Mouse (Mus musculus): Measurements from ENCODE around the gene Sec14l3.

The Sec14l3 gene

GRCm38 (mm10) chr11:4060866-4061575 is 3.6 kb upstream of the Sec14l3 start:
- no peak for DNase-seq (ENCODE audit: low spot score in 2 of 2)

- no peak for DNase-seq (ENCODE audit: low spot score in 2 of 2)
Measured at GRCm38 (mm10) chr11:4062523-4062922, 2.1 kb upstream of the Sec14l3 start.

- DNase-seq (ENCODE audit: low spot score in 2 of 2), result no peak
Measured at GRCm38 (mm10) chr11:4062981-4063380, 1.7 kb upstream of the Sec14l3 start.

GRCm38 (mm10) chr11:4069664-4070063 is 5.0 kb downstream of the Sec14l3 start:
- DNase-seq (ENCODE audit: low spot score in 2 of 2), result no peak

GRCm38 (mm10) chr11:4076633-4077032 is 12.0 kb downstream of the Sec14l3 start:
- no peak for DNase-seq (ENCODE audit: low spot score in 2 of 2)

GRCm38 (mm10) chr11:4078267-4078933 is 13.8 kb downstream of the Sec14l3 start:
- no peak for DNase-seq (ENCODE audit: low spot score in 2 of 2)

- peak in 1 of 2 experiments; percentile 55 for DNase-seq (ENCODE audit: low spot score in 2 of 2)
Measured at GRCm38 (mm10) chr11:4080219-4080618, 15.6 kb downstream of the Sec14l3 start.

GRCm38 (mm10) chr11:4083316-4084078 is 18.9 kb downstream of the Sec14l3 start:
- peak in 1 of 2 experiments; percentile 65 for DNase-seq (ENCODE audit: low spot score in 2 of 2)

- DNase-seq (ENCODE audit: low spot score in 2 of 2), result no peak
Measured at GRCm38 (mm10) chr11:4086246-4086645, 21.6 kb downstream of the Sec14l3 start.

- DNase-seq (ENCODE audit: low spot score in 2 of 2), result no peak
Measured at GRCm38 (mm10) chr11:4087267-4087666, 22.6 kb downstream of the Sec14l3 start.

- no peak for DNase-seq (ENCODE audit: low spot score in 2 of 2)
Measured at GRCm38 (mm10) chr11:4093459-4094377, 29.1 kb downstream of the Sec14l3 start.

- DNase-seq (ENCODE audit: low spot score in 2 of 2), result peak in 1 of 2 experiments; percentile 58
Measured at GRCm38 (mm10) chr11:4094378-4095170, 29.9 kb downstream of the Sec14l3 start.

- peak in 1 of 2 experiments; percentile 42 for DNase-seq (ENCODE audit: low spot score in 2 of 2)
Measured at GRCm38 (mm10) chr11:4095171-4096053, 30.8 kb downstream of the Sec14l3 start, which contains the start of gene Mtfp1. Gene Mtfp1, minus strand, starts transcription at chr11:4095445.

GRCm38 (mm10) chr11:4096054-4096984 is 31.7 kb downstream of the Sec14l3 start:
- peak; percentile 94 to 96 for DNase-seq (ENCODE audit: low spot score in 2 of 2)

- peak in 1 of 2 experiments; percentile 23 for DNase-seq (ENCODE audit: low spot score in 2 of 2)
Measured at GRCm38 (mm10) chr11:4097091-4097621, 32.5 kb downstream of the Sec14l3 start.

GRCm38 (mm10) chr11:4098120-4098519 is 33.5 kb downstream of the Sec14l3 start:
- no peak for DNase-seq (ENCODE audit: low spot score in 2 of 2)

- DNase-seq (ENCODE audit: low spot score in 2 of 2), result no peak
Measured at GRCm38 (mm10) chr11:4098816-4099215, 34.2 kb downstream of the Sec14l3 start.

- no peak for DNase-seq (ENCODE audit: low spot score in 2 of 2)
Measured at GRCm38 (mm10) chr11:4099447-4099846, 34.8 kb downstream of the Sec14l3 start.

Measured in cerebellum, postnatal 4 days (tissue).